Mouse (Mus musculus): ENCODE data around the gene Htr1f. TPM values are rescaled to one million over a fixed set of nuclear protein-coding genes. Genes with fewer than 3 reads are reported as not detected.
A peak's percentile ranks its signal among the peaks of the same experiment; 100 is the strongest.
"Not testable (repeated sequence)": the region's sequence is repeated elsewhere in the genome, so short reads cannot be mapped to it uniquely, and the experiment has no call there.

Gene Htr1f
- polyA plus RNA-seq, 1 experiment from 2014 or later: 0.24 TPM

DNA sequence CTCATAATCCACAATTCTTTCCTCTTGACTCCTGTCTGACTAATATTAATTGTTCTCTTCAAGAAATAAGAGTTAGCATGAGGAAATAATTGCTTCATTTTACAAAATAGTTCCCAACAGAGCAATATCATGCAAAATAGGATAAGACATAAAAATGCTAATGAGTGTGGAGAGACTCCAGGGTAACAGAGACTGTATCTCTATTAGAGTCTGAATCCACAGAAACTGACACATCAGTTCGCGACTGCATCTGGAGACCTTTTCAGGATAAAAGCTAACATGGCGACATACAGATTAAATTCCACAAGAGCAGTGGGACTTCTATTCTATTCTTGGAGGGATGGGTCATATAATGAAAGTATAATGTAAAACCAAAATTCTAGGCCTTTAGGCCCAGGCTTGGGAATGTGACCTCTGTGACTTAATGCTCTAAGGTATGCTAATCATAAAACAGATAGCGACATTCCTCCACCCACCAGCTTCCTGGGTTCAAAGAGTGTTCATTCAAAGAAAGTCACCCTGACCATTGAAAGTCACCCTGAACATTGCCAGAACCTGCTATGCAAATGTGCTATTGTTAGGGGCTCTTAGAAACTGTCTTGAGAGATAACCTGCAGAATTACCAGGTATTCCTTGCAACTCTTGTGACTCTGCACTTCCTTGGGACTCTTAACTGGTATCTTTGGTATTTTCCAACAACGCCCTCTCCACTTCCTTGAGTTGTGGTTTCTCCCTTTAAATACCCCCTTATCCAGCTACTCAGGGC, 67.8 kb downstream of the Htr1f start:
- not testable (repeated sequence) for H3K9ac ChIP-seq (replicated peaks; ENCODE audit: low read length); H3K9me3 ChIP-seq (ENCODE audit: control insufficient read depth, low read length); H3K4me2 ChIP-seq (ENCODE audit: low read length); H3K4me1 ChIP-seq (ENCODE audit: control insufficient read depth, insufficient read depth, low read length); DNase-seq; H3K36me3 ChIP-seq (ENCODE audit: control insufficient read depth, insufficient read depth, low read length); H3K27ac ChIP-seq (replicated peaks; ENCODE audit: low read depth, low read length); ATAC-seq (ENCODE audit: low FRiP score, low TSS enrichment); H3K4me3 ChIP-seq (replicated peaks; ENCODE audit: low read depth, low read length); H3K27me3 ChIP-seq (ENCODE audit: control insufficient read depth, insufficient read depth, low read length)
- WGBS: 87% methylated on average over 5 of the region's 5 CpGs

GRCm38 (mm10) chr16:65029675-65030074, 76.0 kb downstream of the Htr1f start:
- no peak overlapping the region for H3K27ac ChIP-seq (replicated peaks; ENCODE audit: low read depth, low read length)
- ATAC-seq (ENCODE audit: low FRiP score, low TSS enrichment) (no peak), DNase-seq (peak; percentile 35)
- no peaks in the 10 kb centered on the region for H3K36me3 ChIP-seq (ENCODE audit: control insufficient read depth, insufficient read depth, low read length)
- 92% methylated on average over 1 of the region's 1 CpGs for WGBS
- H3K9ac ChIP-seq (replicated peaks; ENCODE audit: low read length): no peak overlapping the region
- H3K4me2 ChIP-seq (ENCODE audit: low read length): no peak overlapping the region
- H3K9me3 ChIP-seq (ENCODE audit: control insufficient read depth, low read length): no peaks in the 10 kb centered on the region
- no peaks in the 10 kb centered on the region for H3K27me3 ChIP-seq (ENCODE audit: control insufficient read depth, insufficient read depth, low read length)
- no peak overlapping the region for H3K4me3 ChIP-seq (replicated peaks; ENCODE audit: low read depth, low read length)
- H3K4me1 ChIP-seq (ENCODE audit: control insufficient read depth, insufficient read depth, low read length): no peaks in the 10 kb centered on the region

GRCm38 (mm10) chr16:65022364-65022763, 83.3 kb downstream of the Htr1f start:
- no peaks in the 10 kb centered on the region for H3K9me3 ChIP-seq (ENCODE audit: control insufficient read depth, low read length)
- no peak overlapping the region for H3K9ac ChIP-seq (replicated peaks; ENCODE audit: low read length)
- H3K4me2 ChIP-seq (ENCODE audit: low read length): no peak overlapping the region
- 82% methylated on average over 3 of the region's 3 CpGs for WGBS
- H3K4me1 ChIP-seq (ENCODE audit: control insufficient read depth, insufficient read depth, low read length): no peaks in the 10 kb centered on the region
- ATAC-seq (ENCODE audit: low FRiP score, low TSS enrichment) (no peak), DNase-seq (no peak)
- H3K36me3 ChIP-seq (ENCODE audit: control insufficient read depth, insufficient read depth, low read length): no peaks in the 10 kb centered on the region
- H3K27ac ChIP-seq (replicated peaks; ENCODE audit: low read depth, low read length): no peak overlapping the region
- no peaks in the 10 kb centered on the region for H3K27me3 ChIP-seq (ENCODE audit: control insufficient read depth, insufficient read depth, low read length)
- no peak overlapping the region for H3K4me3 ChIP-seq (replicated peaks; ENCODE audit: low read depth, low read length)

- ATAC-seq (ENCODE audit: low FRiP score, low TSS enrichment) (no peak), DNase-seq (no peak)
- Histone ChIP-seq H3K27ac (replicated peaks; ENCODE audit: low read depth, low read length) (no peak overlapping the region), H3K27me3 (ENCODE audit: control insufficient read depth, insufficient read depth, low read length) (no peaks in the 10 kb centered on the region), H3K9ac (replicated peaks; ENCODE audit: low read length) (no peak overlapping the region), H3K4me3 (replicated peaks; ENCODE audit: low read depth, low read length) (no peak overlapping the region), H3K36me3 (ENCODE audit: control insufficient read depth, insufficient read depth, low read length) (no peaks in the 10 kb centered on the region), H3K4me2 (ENCODE audit: low read length) (no peak overlapping the region), H3K4me1 (ENCODE audit: control insufficient read depth, insufficient read depth, low read length) (no peaks in the 10 kb centered on the region), H3K9me3 (ENCODE audit: control insufficient read depth, low read length) (no peaks in the 10 kb centered on the region)
- WGBS: 98% methylated on average over 1 of the region's 1 CpGs
Observed at GRCm38 (mm10) chr16:65018710-65019109, 86.9 kb downstream of the Htr1f start.

GRCm38 (mm10) chr16:65018134-65018533, 87.5 kb downstream of the Htr1f start:
- Histone ChIP-seq H3K4me3 (replicated peaks; ENCODE audit: low read depth, low read length) (no peak overlapping the region), H3K4me1 (ENCODE audit: control insufficient read depth, insufficient read depth, low read length) (no peaks in the 10 kb centered on the region), H3K36me3 (ENCODE audit: control insufficient read depth, insufficient read depth, low read length) (no peaks in the 10 kb centered on the region), H3K9ac (replicated peaks; ENCODE audit: low read length) (no peak overlapping the region), H3K27me3 (ENCODE audit: control insufficient read depth, insufficient read depth, low read length) (no peaks in the 10 kb centered on the region), H3K27ac (replicated peaks; ENCODE audit: low read depth, low read length) (no peak overlapping the region), H3K4me2 (ENCODE audit: low read length) (no peak overlapping the region), H3K9me3 (ENCODE audit: control insufficient read depth, low read length) (no peaks in the 10 kb centered on the region)
- WGBS: 87% methylated on average over 7 of the region's 7 CpGs
- ATAC-seq (ENCODE audit: low FRiP score, low TSS enrichment) (no peak), DNase-seq (no peak)

DNA sequence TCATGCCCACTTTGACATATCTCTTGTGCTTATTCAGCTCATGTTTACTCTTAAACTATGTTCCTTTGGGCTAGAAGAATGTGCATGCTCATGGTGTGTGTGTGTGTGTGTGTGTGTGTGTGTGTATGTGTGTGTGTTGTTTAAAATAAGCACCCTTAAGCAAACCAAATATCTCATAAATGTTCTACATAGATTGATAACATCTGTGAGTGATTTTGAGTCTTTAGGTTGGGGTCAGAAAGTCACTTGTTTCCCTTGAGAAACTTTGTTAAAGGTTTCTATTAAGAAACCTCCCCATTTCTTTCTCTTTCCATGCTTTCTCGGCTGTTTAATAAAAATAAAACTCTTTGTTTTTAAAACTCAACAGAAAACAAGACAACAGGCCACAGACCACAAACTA, 88.1 kb downstream of the Htr1f start:
- WGBS: 94% methylated on average over 1 of the region's 1 CpGs
- DNase-seq (no peak), ATAC-seq (ENCODE audit: low FRiP score, low TSS enrichment) (no peak)
- Histone ChIP-seq H3K9ac (replicated peaks; ENCODE audit: low read length) (no peak overlapping the region), H3K9me3 (ENCODE audit: control insufficient read depth, low read length) (no peaks in the 10 kb centered on the region), H3K36me3 (ENCODE audit: control insufficient read depth, insufficient read depth, low read length) (no peaks in the 10 kb centered on the region), H3K4me1 (ENCODE audit: control insufficient read depth, insufficient read depth, low read length) (no peaks in the 10 kb centered on the region), H3K27me3 (ENCODE audit: control insufficient read depth, insufficient read depth, low read length) (no peaks in the 10 kb centered on the region), H3K4me2 (ENCODE audit: low read length) (no peak overlapping the region), H3K27ac (replicated peaks; ENCODE audit: low read depth, low read length) (no peak overlapping the region), H3K4me3 (replicated peaks; ENCODE audit: low read depth, low read length) (no peak overlapping the region)

- ATAC-seq (ENCODE audit: low FRiP score, low TSS enrichment) (no peak), DNase-seq (no peak)
- Histone ChIP-seq H3K27ac (replicated peaks; ENCODE audit: low read depth, low read length) (no peak overlapping the region), H3K4me3 (replicated peaks; ENCODE audit: low read depth, low read length) (no peak overlapping the region), H3K4me2 (ENCODE audit: low read length) (no peak overlapping the region), H3K36me3 (ENCODE audit: control insufficient read depth, insufficient read depth, low read length) (no peaks in the 10 kb centered on the region), H3K27me3 (ENCODE audit: control insufficient read depth, insufficient read depth, low read length) (no peaks in the 10 kb centered on the region), H3K9me3 (ENCODE audit: control insufficient read depth, low read length) (no peaks in the 10 kb centered on the region), H3K9ac (replicated peaks; ENCODE audit: low read length) (no peak overlapping the region), H3K4me1 (ENCODE audit: control insufficient read depth, insufficient read depth, low read length) (no peaks in the 10 kb centered on the region)
- 87% methylated on average over 4 of the region's 4 CpGs for WGBS
Observed at GRCm38 (mm10) chr16:65015241-65015640, 90.4 kb downstream of the Htr1f start.

DNA sequence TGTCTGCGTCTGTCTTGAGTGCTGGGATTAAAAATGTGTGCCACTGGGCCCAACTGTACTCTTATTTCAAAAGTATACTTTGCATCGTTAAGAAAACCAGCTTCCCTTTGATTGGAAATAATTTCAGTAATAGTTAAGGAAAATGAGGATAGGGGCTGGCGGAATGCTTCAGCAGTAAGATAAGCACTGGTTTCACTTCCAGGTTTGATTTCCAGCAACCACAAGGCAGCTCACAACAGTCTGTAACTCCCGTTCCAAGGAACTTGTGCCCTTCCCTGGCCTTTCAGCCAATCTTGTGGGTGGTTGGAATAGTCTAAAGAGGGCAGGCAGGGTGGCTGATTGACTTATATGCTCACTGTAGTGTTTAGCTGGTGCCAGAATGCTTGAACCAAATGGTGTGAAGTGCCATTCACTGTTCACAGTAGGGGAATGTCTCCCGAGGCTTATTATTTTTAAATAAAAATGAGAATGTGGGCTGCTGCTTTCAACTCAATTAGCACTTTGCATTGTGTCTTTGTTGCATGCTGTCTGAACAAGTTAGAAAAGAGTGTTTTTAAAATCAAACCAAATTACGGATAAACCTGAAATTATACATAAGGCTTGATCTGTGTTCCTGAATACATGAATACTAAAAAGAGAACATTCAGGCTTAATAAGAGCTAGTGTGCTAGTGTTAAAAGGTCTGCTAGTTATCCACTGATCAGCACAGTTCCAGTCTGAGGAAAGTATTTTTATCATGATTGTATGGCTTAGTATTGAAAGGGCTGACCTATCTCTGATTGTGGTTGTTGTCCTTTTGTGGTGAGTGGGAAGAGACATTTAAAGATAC, 103.4 kb downstream of the Htr1f start:
- Histone ChIP-seq H3K9me3 (ENCODE audit: control insufficient read depth, low read length) (0 out of 2 replicates have a peak, but pooled peaks cover 2% of the 10 kb centered on the region), H3K4me2 (ENCODE audit: low read length) (no peak overlapping the region), H3K36me3 (ENCODE audit: control insufficient read depth, insufficient read depth, low read length) (no peaks in the 10 kb centered on the region), H3K27me3 (ENCODE audit: control insufficient read depth, insufficient read depth, low read length) (no peaks in the 10 kb centered on the region), H3K4me3 (replicated peaks; ENCODE audit: low read depth, low read length) (no peak overlapping the region), H3K9ac (replicated peaks; ENCODE audit: low read length) (no peak overlapping the region), H3K27ac (replicated peaks; ENCODE audit: low read depth, low read length) (no peak overlapping the region), H3K4me1 (ENCODE audit: control insufficient read depth, insufficient read depth, low read length) (no peaks in the 10 kb centered on the region)
- DNase-seq: peak; percentile 41
- peak; percentile 57; the same call in 1 of the 2 replicates for ATAC-seq (ENCODE audit: low FRiP score, low TSS enrichment)
- WGBS: 61% methylated on average over 6 of the region's 6 CpGs
